Mouse (Mus musculus): ENCODE results near the gene Atp1a1. TPM values are rescaled to one million over a fixed set of nuclear protein-coding genes. Genes with fewer than 3 reads are reported as not detected.

The Atp1a1 gene
- polyA plus RNA-seq, 1 experiment from 2014 or later, result 106 TPM

DNA sequence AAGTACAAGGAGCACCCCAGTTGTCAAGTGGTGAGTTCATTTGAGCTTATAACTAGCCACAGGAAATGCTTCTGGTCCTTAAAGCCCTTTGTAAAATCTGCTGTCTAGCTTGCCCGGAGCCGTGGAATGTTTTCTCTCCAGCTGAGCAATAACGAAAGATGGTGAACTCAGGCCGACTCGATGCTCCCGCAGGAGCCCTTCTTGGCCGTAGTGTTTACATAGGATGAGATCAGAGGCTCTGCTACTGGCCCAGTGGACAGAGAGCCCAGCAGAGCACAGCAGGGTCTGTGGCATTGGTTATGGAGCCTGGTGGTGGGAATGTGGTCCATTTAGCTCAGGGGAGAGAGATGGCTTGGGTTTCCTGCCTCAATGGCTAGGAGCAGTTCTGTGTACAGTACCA, 60.4 kb downstream of the Atp1a1 start:
- Histone ChIP-seq H3K4me2 (ENCODE audit: low read depth, severe bottlenecking) (no peak overlapping the region), H3K27ac (replicated peaks; ENCODE audit: low read depth, low read length) (no peak overlapping the region), H3K9me3 (ENCODE audit: control insufficient read depth, low read length) (no peaks in the 10 kb centered on the region), H3K4me3 (ENCODE audit: low read depth, low read length) (no peak overlapping the region), H3K36me3 (ENCODE audit: control insufficient read depth, insufficient read depth, low read length) (no peaks in the 10 kb centered on the region), H3K27me3 (ENCODE audit: control insufficient read depth, insufficient read depth, low read length) (no peaks in the 10 kb centered on the region), H3K4me1 (ENCODE audit: control insufficient read depth, insufficient read depth, low read length) (no peaks in the 10 kb centered on the region), H3K9ac (ENCODE audit: low read length) (no peak overlapping the region)
- 25% methylated on average over 7 of the region's 7 CpGs for WGBS
- ATAC-seq (ENCODE audit: insufficient number of reproducible peaks, low FRiP score, low TSS enrichment, low read depth), result no peak
- DNase-seq (ENCODE audit: low spot score), result no peak

DNA sequence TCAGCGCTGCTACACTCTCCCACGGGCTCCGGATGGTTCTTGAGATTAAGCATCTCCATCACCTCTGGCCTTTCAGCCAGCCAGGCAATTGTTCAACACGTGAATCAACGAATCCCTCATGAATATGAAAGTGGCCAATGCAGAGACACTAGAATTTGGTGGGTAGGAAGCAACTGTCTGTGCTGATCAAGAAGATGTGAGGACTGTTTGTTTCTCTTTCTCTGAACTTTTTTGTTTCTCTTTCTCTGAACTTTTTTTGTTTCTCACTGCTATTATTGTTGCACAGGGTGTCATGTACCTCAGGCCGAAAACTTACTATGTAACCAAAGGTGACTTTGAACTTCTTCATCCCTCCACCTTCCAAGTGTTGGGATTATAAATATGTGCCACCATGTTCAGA, 62.9 kb downstream of the Atp1a1 start:
- H3K4me3 ChIP-seq (ENCODE audit: low read depth, low read length), result no peak overlapping the region
- DNase-seq (ENCODE audit: low spot score) (no peak), ATAC-seq (ENCODE audit: insufficient number of reproducible peaks, low FRiP score, low TSS enrichment, low read depth) (no peak)
- no peak overlapping the region for H3K27ac ChIP-seq (replicated peaks; ENCODE audit: low read depth, low read length)
- no peak overlapping the region for H3K9ac ChIP-seq (ENCODE audit: low read length)
- H3K4me1 ChIP-seq (ENCODE audit: control insufficient read depth, insufficient read depth, low read length), result no peaks in the 10 kb centered on the region
- WGBS, result 79% methylated on average over 6 of the region's 6 CpGs
- H3K9me3 ChIP-seq (ENCODE audit: control insufficient read depth, low read length), result no peaks in the 10 kb centered on the region
- H3K27me3 ChIP-seq (ENCODE audit: control insufficient read depth, insufficient read depth, low read length), result no peaks in the 10 kb centered on the region
- H3K4me2 ChIP-seq (ENCODE audit: low read depth, severe bottlenecking), result no peak overlapping the region
- no peaks in the 10 kb centered on the region for H3K36me3 ChIP-seq (ENCODE audit: control insufficient read depth, insufficient read depth, low read length)

DNA sequence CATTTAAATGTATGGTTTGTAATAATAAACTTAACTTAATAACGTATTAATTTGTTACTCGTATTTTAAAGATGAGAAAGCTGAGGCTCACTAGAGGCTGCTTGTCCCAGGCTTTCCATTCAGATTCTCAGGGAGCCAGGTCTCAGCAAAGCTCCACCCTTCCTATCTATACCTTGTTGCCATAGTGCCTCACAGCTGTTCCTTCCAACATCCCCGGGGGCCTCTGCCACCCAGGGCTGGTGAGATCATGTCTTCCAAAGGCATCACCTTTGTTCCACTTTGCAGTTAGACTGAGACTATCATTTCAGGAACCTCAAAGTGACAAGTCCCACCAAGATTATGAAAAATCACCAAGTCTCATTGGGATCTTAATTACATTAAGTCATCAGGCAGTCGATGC, 63.9 kb downstream of the Atp1a1 start:
- 83% methylated on average over 4 of the region's 4 CpGs for WGBS
- no peaks in the 10 kb centered on the region for H3K4me1 ChIP-seq (ENCODE audit: control insufficient read depth, insufficient read depth, low read length)
- ATAC-seq (ENCODE audit: insufficient number of reproducible peaks, low FRiP score, low TSS enrichment, low read depth) (no peak), DNase-seq (ENCODE audit: low spot score) (no peak)
- no peaks in the 10 kb centered on the region for H3K27me3 ChIP-seq (ENCODE audit: control insufficient read depth, insufficient read depth, low read length)
- no peak overlapping the region for H3K27ac ChIP-seq (replicated peaks; ENCODE audit: low read depth, low read length)
- no peak overlapping the region for H3K9ac ChIP-seq (ENCODE audit: low read length)
- H3K9me3 ChIP-seq (ENCODE audit: control insufficient read depth, low read length), result no peaks in the 10 kb centered on the region
- no peaks in the 10 kb centered on the region for H3K36me3 ChIP-seq (ENCODE audit: control insufficient read depth, insufficient read depth, low read length)
- no peak overlapping the region for H3K4me3 ChIP-seq (ENCODE audit: low read depth, low read length)
- H3K4me2 ChIP-seq (ENCODE audit: low read depth, severe bottlenecking), result no peak overlapping the region

DNA sequence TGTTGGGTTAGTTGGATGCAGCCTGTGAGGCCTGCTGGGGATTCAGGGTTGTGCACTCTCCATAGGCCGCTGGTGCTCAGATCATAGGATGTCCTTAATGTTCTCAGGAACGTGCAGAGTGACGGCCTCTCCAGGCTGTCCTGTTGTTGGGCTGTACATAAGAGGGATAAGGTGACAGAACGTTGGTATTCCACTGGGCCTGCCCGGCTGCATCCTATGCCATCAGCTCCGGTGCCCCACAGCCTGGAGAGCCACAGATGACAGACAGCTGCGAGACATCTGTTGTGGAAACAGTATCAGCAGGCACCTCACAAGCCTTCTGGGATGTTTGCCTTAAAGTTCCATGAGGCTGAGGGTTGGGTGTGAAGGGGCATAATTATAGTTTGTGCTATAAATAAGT, 68.2 kb downstream of the Atp1a1 start:
- Histone ChIP-seq H3K4me2 (ENCODE audit: low read depth, severe bottlenecking) (no peak overlapping the region), H3K4me3 (ENCODE audit: low read depth, low read length) (no peak overlapping the region), H3K27me3 (ENCODE audit: control insufficient read depth, insufficient read depth, low read length) (no peaks in the 10 kb centered on the region), H3K27ac (replicated peaks; ENCODE audit: low read depth, low read length) (no peak overlapping the region), H3K36me3 (ENCODE audit: control insufficient read depth, insufficient read depth, low read length) (no peaks in the 10 kb centered on the region), H3K9me3 (ENCODE audit: control insufficient read depth, low read length) (no peaks in the 10 kb centered on the region), H3K9ac (ENCODE audit: low read length) (no peak overlapping the region), H3K4me1 (ENCODE audit: control insufficient read depth, insufficient read depth, low read length) (no peaks in the 10 kb centered on the region)
- DNase-seq (ENCODE audit: low spot score), result no peak
- WGBS, result 87% methylated on average over 7 of the region's 7 CpGs
- ATAC-seq (ENCODE audit: insufficient number of reproducible peaks, low FRiP score, low TSS enrichment, low read depth), result no peak

DNA sequence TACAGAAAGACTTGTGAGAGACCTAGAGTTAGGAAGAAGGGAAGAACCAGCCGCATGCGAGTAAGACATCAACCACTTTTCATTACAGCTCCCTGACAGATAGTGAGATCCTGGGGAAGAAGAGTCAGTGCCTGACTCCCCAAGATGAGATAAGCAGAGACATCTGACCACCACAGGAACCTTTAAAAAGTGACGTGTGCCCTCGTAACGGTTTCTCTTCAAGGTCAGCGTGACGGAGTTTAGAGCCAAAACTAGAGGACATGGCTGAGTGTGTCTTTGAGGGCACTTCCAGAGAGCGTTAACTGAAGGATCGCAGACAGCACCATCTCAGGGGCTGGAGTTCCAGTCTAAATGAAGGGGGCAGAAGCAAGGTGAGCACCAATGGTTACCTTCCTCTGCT, 70.2 kb downstream of the Atp1a1 start:
- Histone ChIP-seq H3K4me1 (ENCODE audit: control insufficient read depth, insufficient read depth, low read length) (no peaks in the 10 kb centered on the region), H3K4me3 (ENCODE audit: low read depth, low read length) (no peak overlapping the region), H3K4me2 (ENCODE audit: low read depth, severe bottlenecking) (no peak overlapping the region), H3K9ac (ENCODE audit: low read length) (no peak overlapping the region), H3K36me3 (ENCODE audit: control insufficient read depth, insufficient read depth, low read length) (no peaks in the 10 kb centered on the region), H3K27me3 (ENCODE audit: control insufficient read depth, insufficient read depth, low read length) (no peaks in the 10 kb centered on the region), H3K9me3 (ENCODE audit: control insufficient read depth, low read length) (no peaks in the 10 kb centered on the region), H3K27ac (replicated peaks; ENCODE audit: low read depth, low read length) (no peak overlapping the region)
- 91% methylated on average over 9 of the region's 9 CpGs for WGBS
- ATAC-seq (ENCODE audit: insufficient number of reproducible peaks, low FRiP score, low TSS enrichment, low read depth) (no peak), DNase-seq (ENCODE audit: low spot score) (no peak)

DNA sequence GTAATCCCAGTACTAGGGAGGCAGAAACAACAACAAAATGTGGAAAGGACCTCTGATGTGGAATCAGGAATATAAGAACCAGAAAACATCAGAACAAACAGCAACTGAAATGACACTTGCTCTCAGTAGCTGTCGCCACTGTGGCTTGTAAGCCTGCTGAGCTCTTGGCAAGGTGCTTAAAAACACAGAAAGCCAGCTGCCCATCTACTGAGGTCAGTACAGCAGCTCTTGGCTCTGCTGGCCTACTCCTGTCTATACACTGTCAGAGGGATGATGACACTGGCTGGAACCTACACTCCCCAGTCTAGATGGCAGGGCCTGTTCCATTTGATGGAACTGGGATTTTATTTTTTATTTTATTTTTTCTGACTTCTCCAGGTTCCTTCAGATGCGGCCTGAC, 71.1 kb downstream of the Atp1a1 start:
- Histone ChIP-seq H3K9me3 (ENCODE audit: control insufficient read depth, low read length) (no peaks in the 10 kb centered on the region), H3K4me3 (ENCODE audit: low read depth, low read length) (no peak overlapping the region), H3K27ac (replicated peaks; ENCODE audit: low read depth, low read length) (no peak overlapping the region), H3K9ac (ENCODE audit: low read length) (no peak overlapping the region), H3K36me3 (ENCODE audit: control insufficient read depth, insufficient read depth, low read length) (no peaks in the 10 kb centered on the region), H3K4me1 (ENCODE audit: control insufficient read depth, insufficient read depth, low read length) (no peaks in the 10 kb centered on the region), H3K27me3 (ENCODE audit: control insufficient read depth, insufficient read depth, low read length) (no peaks in the 10 kb centered on the region), H3K4me2 (ENCODE audit: low read depth, severe bottlenecking) (no peak overlapping the region)
- no peak for ATAC-seq (ENCODE audit: insufficient number of reproducible peaks, low FRiP score, low TSS enrichment, low read depth)
- no peak for DNase-seq (ENCODE audit: low spot score)
- 79% methylated on average over 2 of the region's 2 CpGs for whole genome bisulfite sequencing

DNA sequence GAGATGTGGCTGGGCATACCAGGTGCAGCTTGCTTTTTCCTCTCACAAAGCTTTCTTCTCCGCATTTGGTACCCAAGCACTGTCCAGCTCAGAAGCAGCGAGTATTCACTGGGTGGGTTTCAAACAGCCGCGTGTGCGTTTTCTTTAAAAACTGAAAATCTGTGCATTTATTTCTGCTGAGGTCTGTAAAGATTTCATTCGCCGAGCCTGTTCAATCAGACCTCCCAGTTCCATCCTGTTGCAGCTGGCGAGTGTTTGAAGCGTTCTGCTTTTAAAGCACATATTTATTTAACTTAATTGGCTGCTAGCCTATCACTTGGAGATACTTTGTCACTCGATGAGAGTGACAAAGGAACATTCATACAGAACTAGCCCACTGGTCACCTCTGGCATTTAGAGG, 73.6 kb downstream of the Atp1a1 start:
- Histone ChIP-seq H3K9me3 (ENCODE audit: control insufficient read depth, low read length) (no peaks in the 10 kb centered on the region), H3K4me1 (ENCODE audit: control insufficient read depth, insufficient read depth, low read length) (no peaks in the 10 kb centered on the region), H3K36me3 (ENCODE audit: control insufficient read depth, insufficient read depth, low read length) (no peaks in the 10 kb centered on the region), H3K27me3 (ENCODE audit: control insufficient read depth, insufficient read depth, low read length) (no peaks in the 10 kb centered on the region), H3K9ac (ENCODE audit: low read length) (no peak overlapping the region), H3K27ac (replicated peaks; ENCODE audit: low read depth, low read length) (no peak overlapping the region), H3K4me2 (ENCODE audit: low read depth, severe bottlenecking) (no peak overlapping the region), H3K4me3 (ENCODE audit: low read depth, low read length) (no peak overlapping the region)
- 83% methylated on average over 10 of the region's 10 CpGs for WGBS
- ATAC-seq (ENCODE audit: insufficient number of reproducible peaks, low FRiP score, low TSS enrichment, low read depth) (no peak), DNase-seq (ENCODE audit: low spot score) (no peak)

DNA sequence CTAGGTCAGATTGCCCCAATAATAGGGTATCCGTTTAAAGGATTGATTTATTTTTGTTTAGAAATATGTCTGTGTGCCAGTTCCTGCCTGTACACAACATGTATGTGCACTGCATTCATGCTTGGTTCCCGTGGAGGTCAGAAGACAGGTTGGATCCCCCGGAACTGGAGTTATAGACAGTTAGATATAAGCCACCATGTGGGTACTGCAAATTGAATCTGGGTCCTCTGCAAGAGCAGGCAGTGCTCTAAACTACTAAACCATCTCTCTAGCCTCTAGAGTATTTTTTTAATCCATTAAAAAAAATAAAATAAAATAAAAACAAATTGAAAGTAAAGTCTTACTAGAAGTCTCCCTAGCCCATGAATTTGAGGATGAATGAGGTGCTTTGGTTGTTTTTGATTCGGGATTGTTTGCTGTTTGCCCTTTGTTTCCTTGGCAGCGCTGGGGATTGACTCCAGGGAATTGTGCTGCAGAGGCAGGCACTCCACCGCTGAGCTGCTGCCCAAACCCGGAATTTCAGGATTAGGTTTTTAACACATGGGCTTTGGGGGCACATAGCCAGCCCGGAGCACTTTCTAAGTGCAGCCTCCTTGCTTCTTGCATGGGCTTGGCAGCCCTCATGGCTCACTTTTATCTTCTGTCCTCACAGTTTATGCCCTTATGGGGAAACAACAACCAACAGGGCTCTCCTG, 75.4 kb downstream of the Atp1a1 start:
- Histone ChIP-seq H3K9me3 (ENCODE audit: control insufficient read depth, low read length) (no peaks in the 10 kb centered on the region), H3K27me3 (ENCODE audit: control insufficient read depth, insufficient read depth, low read length) (no peaks in the 10 kb centered on the region), H3K4me1 (ENCODE audit: control insufficient read depth, insufficient read depth, low read length) (no peaks in the 10 kb centered on the region), H3K36me3 (ENCODE audit: control insufficient read depth, insufficient read depth, low read length) (no peaks in the 10 kb centered on the region), H3K27ac (replicated peaks; ENCODE audit: low read depth, low read length) (no peak overlapping the region), H3K4me2 (ENCODE audit: low read depth, severe bottlenecking) (no peak overlapping the region), H3K9ac (ENCODE audit: low read length) (no peak overlapping the region), H3K4me3 (ENCODE audit: low read depth, low read length) (no peak overlapping the region)
- WGBS, result 34% methylated on average over 8 of the region's 8 CpGs
- DNase-seq (ENCODE audit: low spot score) (no peak), ATAC-seq (ENCODE audit: insufficient number of reproducible peaks, low FRiP score, low TSS enrichment, low read depth) (no peak)
